Mouse (Mus musculus) hindbrain, embryonic 13.5 days (tissue): ENCODE data around the gene Slc44a5. TPM values are rescaled to one million over a fixed set of nuclear protein-coding genes. Genes with fewer than 3 reads are reported as not detected.
A peak's percentile ranks its signal among the peaks of the same experiment; 100 is the strongest.

Source experiments
- ATAC-seq: fragments of 200-750 bp; cut with Nextera tagmentation; 2 replicates; pipeline ENCODE4 v1.8.0; 2017; ENCODE audit warnings: moderate TSS enrichment; ENCODE audit not compliant: low FRiP score
- H3K27ac ChIP-seq: fragments of 300-500 bp; sonication (generic); 2 replicates; pipeline ENCODE4 v1.5.1; 2015; ENCODE audit warnings: inconsistent platforms, mild to moderate bottlenecking, moderate library complexity
- H3K27me3 ChIP-seq: fragments of 300-500 bp; sonication (generic); 2 replicates; pipeline ENCODE4 v1.6.1; 2015; ENCODE audit warnings: mild to moderate bottlenecking, inconsistent platforms
- H3K36me3 ChIP-seq: fragments of 300-500 bp; sonication (generic); 2 replicates; pipeline ENCODE4 v1.6.1; 2015; ENCODE audit warnings: mild to moderate bottlenecking, inconsistent platforms
- H3K4me1 ChIP-seq: fragments of 300-500 bp; sonication (generic); replicated peaks from 2 replicates; pipeline ENCODE4 v1.6.1; 2015; ENCODE audit warnings: inconsistent platforms
- H3K4me2 ChIP-seq: fragments of 300-500 bp; sonication (generic); 2 replicates; pipeline ENCODE4 v1.6.1; 2015; ENCODE audit warnings: inconsistent platforms, mild to moderate bottlenecking, moderate library complexity
- H3K4me3 ChIP-seq: fragments of 300-500 bp; sonication (generic); 2 replicates; pipeline ENCODE4 v1.5.1; 2015; ENCODE audit warnings: mild to moderate bottlenecking, inconsistent platforms
- H3K9ac ChIP-seq: fragments of 300-500 bp; sonication (generic); 2 replicates; pipeline ENCODE4 v1.6.1; 2015; ENCODE audit warnings: mild to moderate bottlenecking, inconsistent platforms
- H3K9me3 ChIP-seq: fragments of 300-500 bp; sonication (generic); 2 replicates; pipeline ENCODE4 v1.6.1; 2016; ENCODE audit warnings: inconsistent platforms
- WGBS: fragments of 180-500 bp; shearing (Covaris S2); methylation state at CpG from one replicate; pipeline ENCODE4 v1.1.7; 2015; 5-methylcytosine and 5-hydroxymethylcytosine counted together
- polyA plus RNA-seq: library from polyadenylated mRNA; unstranded; fragments of >200 nt; fragmentation: Nextera tagmentation; extraction: Ambion mirVana; gene quantifications from 2 replicates; pipeline ENCODE4 v1.2.1, GENCODE M21; 2015

Slc44a5 gene
- polyA plus RNA-seq, 1 experiment from 2014 or later, result 6.5 TPM

- H3K4me2 ChIP-seq, result peak overlapping the region; percentile 52
- H3K4me1 ChIP-seq, result no peaks in the 10 kb centered on the region
- H3K27me3 ChIP-seq, result 0 out of 2 replicates have a peak, but pooled peaks cover 9% of the 10 kb centered on the region
- peak; percentile 87 for ATAC-seq
- H3K4me3 ChIP-seq, result peak overlapping the region; percentile 28
- peak overlapping the region; percentile 62 for H3K9ac ChIP-seq
- WGBS, result 13% methylated on average over 19 of the region's 19 CpGs
- H3K36me3 ChIP-seq, result no peaks in the 10 kb centered on the region
- no peak overlapping the region for H3K27ac ChIP-seq
- H3K9me3 ChIP-seq, result no peaks in the 10 kb centered on the region
These were observed 296.6 kb downstream of the Slc44a5 start for GRCm38 (mm10) chr3:154269757-154270366.

GRCm38 (mm10) chr3:154274681-154275080 lies 301.4 kb downstream of the Slc44a5 start:
- Histone ChIP-seq H3K4me1 (no peaks in the 10 kb centered on the region), H3K9ac (no peak overlapping the region), H3K9me3 (no peaks in the 10 kb centered on the region), H3K4me2 (no peak overlapping the region), H3K27ac (no peak overlapping the region), H3K27me3 (0 out of 2 replicates have a peak, but pooled peaks cover 4% of the 10 kb centered on the region), H3K4me3 (no peak overlapping the region), H3K36me3 (no peaks in the 10 kb centered on the region)
- 91% methylated on average over 3 of the region's 3 CpGs for WGBS
- ATAC-seq, result no peak

GRCm38 (mm10) chr3:154284260-154284659 lies 311.0 kb downstream of the Slc44a5 start:
- H3K4me2 ChIP-seq, result no peak overlapping the region
- no peak overlapping the region for H3K27ac ChIP-seq
- no peak overlapping the region for H3K4me3 ChIP-seq
- no peak overlapping the region for H3K9ac ChIP-seq
- no peaks in the 10 kb centered on the region for H3K36me3 ChIP-seq
- H3K27me3 ChIP-seq, result 0 out of 2 replicates have a peak, but pooled peaks cover 3% of the 10 kb centered on the region
- no peaks in the 10 kb centered on the region for H3K9me3 ChIP-seq
- H3K4me1 ChIP-seq, result no peaks in the 10 kb centered on the region
- ATAC-seq, result no peak
- WGBS, result 91% methylated on average over 3 of the region's 3 CpGs

- Histone ChIP-seq H3K4me3 (no peak overlapping the region), H3K4me1 (no peaks in the 10 kb centered on the region), H3K36me3 (no peaks in the 10 kb centered on the region), H3K9ac (no peak overlapping the region), H3K9me3 (no peaks in the 10 kb centered on the region), H3K4me2 (no peak overlapping the region), H3K27me3 (0 out of 2 replicates have a peak, but pooled peaks cover 3% of the 10 kb centered on the region), H3K27ac (no peak overlapping the region)
- no peak for ATAC-seq
- 67% methylated on average over 4 of the region's 4 CpGs for WGBS
These were observed 312.1 kb downstream of the Slc44a5 start for GRCm38 (mm10) chr3:154285351-154285750.

GRCm38 (mm10) chr3:154287217-154287616 lies 314.0 kb downstream of the Slc44a5 start:
- ATAC-seq, result no peak
- Histone ChIP-seq H3K4me1 (no peaks in the 10 kb centered on the region), H3K27ac (no peak overlapping the region), H3K4me3 (no peak overlapping the region), H3K4me2 (no peak overlapping the region), H3K9me3 (no peaks in the 10 kb centered on the region), H3K27me3 (peaks cover 3% of the 10 kb centered on the region; the same call in 1 of the 2 replicates), H3K9ac (no peak overlapping the region), H3K36me3 (no peaks in the 10 kb centered on the region)
- WGBS, result 97% methylated on average over 2 of the region's 2 CpGs

- no peak overlapping the region for H3K4me3 ChIP-seq
- ATAC-seq, result no peak
- no peaks in the 10 kb centered on the region for H3K36me3 ChIP-seq
- peaks cover 3% of the 10 kb centered on the region; the same call in 1 of the 2 replicates for H3K27me3 ChIP-seq
- WGBS, result 88% methylated on average over 4 of the region's 4 CpGs
- no peak overlapping the region for H3K4me2 ChIP-seq
- H3K9me3 ChIP-seq, result no peaks in the 10 kb centered on the region
- H3K9ac ChIP-seq, result no peak overlapping the region
- no peak overlapping the region for H3K27ac ChIP-seq
- H3K4me1 ChIP-seq, result no peaks in the 10 kb centered on the region
These were observed 315.3 kb downstream of the Slc44a5 start for GRCm38 (mm10) chr3:154288429-154289069.

GRCm38 (mm10) chr3:154290351-154290750 lies 317.1 kb downstream of the Slc44a5 start:
- Histone ChIP-seq H3K27ac (no peak overlapping the region), H3K4me2 (no peak overlapping the region), H3K9ac (no peak overlapping the region), H3K9me3 (no peaks in the 10 kb centered on the region), H3K4me1 (no peaks in the 10 kb centered on the region), H3K36me3 (no peaks in the 10 kb centered on the region), H3K4me3 (no peak overlapping the region), H3K27me3 (peaks cover 3% of the 10 kb centered on the region; the same call in 1 of the 2 replicates)
- 76% methylated on average over 2 of the region's 2 CpGs for WGBS
- no peak for ATAC-seq

- Histone ChIP-seq H3K36me3 (no peaks in the 10 kb centered on the region), H3K4me2 (no peak overlapping the region), H3K4me1 (no peaks in the 10 kb centered on the region), H3K9ac (no peak overlapping the region), H3K4me3 (no peak overlapping the region), H3K27me3 (peaks cover 3% of the 10 kb centered on the region; the same call in 1 of the 2 replicates), H3K27ac (no peak overlapping the region), H3K9me3 (no peaks in the 10 kb centered on the region)
- 72% methylated on average over 5 of the region's 5 CpGs for WGBS
- no peak for ATAC-seq
These were observed 318.9 kb downstream of the Slc44a5 start for GRCm38 (mm10) chr3:154292126-154292525.

- H3K9me3 ChIP-seq, result no peaks in the 10 kb centered on the region
- WGBS, result 75% methylated on average over 9 of the region's 9 CpGs
- no peak overlapping the region for H3K4me2 ChIP-seq
- no peak for ATAC-seq
- no peak overlapping the region for H3K4me3 ChIP-seq
- no peak overlapping the region for H3K27ac ChIP-seq
- no peak overlapping the region for H3K9ac ChIP-seq
- no peaks in the 10 kb centered on the region for H3K4me1 ChIP-seq
- no peaks in the 10 kb centered on the region for H3K36me3 ChIP-seq
- no peaks in the 10 kb centered on the region; the same call in 1 of the 2 replicates for H3K27me3 ChIP-seq
These were observed 320.7 kb downstream of the Slc44a5 start for GRCm38 (mm10) chr3:154293839-154294490.

- H3K9ac ChIP-seq, result no peak overlapping the region
- no peaks in the 10 kb centered on the region for H3K9me3 ChIP-seq
- no peak overlapping the region for H3K27ac ChIP-seq
- 94% methylated on average over 17 of the region's 17 CpGs for WGBS
- no peaks in the 10 kb centered on the region for H3K36me3 ChIP-seq
- ATAC-seq, result no peak
- no peak overlapping the region for H3K4me3 ChIP-seq
- no peaks in the 10 kb centered on the region for H3K4me1 ChIP-seq
- no peak overlapping the region for H3K4me2 ChIP-seq
- H3K27me3 ChIP-seq, result no peaks in the 10 kb centered on the region; the same call in 1 of the 2 replicates
These were observed 321.9 kb downstream of the Slc44a5 start for GRCm38 (mm10) chr3:154294924-154295834.

- 72% methylated on average over 6 of the region's 6 CpGs for WGBS
- H3K27me3 ChIP-seq, result no peaks in the 10 kb centered on the region
- H3K4me1 ChIP-seq, result no peaks in the 10 kb centered on the region
- no peak for ATAC-seq
- no peak overlapping the region for H3K27ac ChIP-seq
- no peaks in the 10 kb centered on the region for H3K36me3 ChIP-seq
- H3K4me2 ChIP-seq, result no peak overlapping the region
- H3K4me3 ChIP-seq, result no peak overlapping the region
- no peaks in the 10 kb centered on the region for H3K9me3 ChIP-seq
- no peak overlapping the region for H3K9ac ChIP-seq
These were observed 324.3 kb downstream of the Slc44a5 start for GRCm38 (mm10) chr3:154297499-154297898.

- ATAC-seq, result no peak
- H3K9me3 ChIP-seq, result no peaks in the 10 kb centered on the region
- no peak overlapping the region for H3K4me2 ChIP-seq
- H3K27ac ChIP-seq, result no peak overlapping the region
- H3K9ac ChIP-seq, result no peak overlapping the region
- H3K4me3 ChIP-seq, result no peak overlapping the region
- no peaks in the 10 kb centered on the region for H3K27me3 ChIP-seq
- no peaks in the 10 kb centered on the region for H3K36me3 ChIP-seq
- no peaks in the 10 kb centered on the region for H3K4me1 ChIP-seq
These were observed 325.3 kb downstream of the Slc44a5 start for GRCm38 (mm10) chr3:154298490-154298889.
